Mouse (Mus musculus): ENCODE data around the gene Coro1c. TPM values are rescaled to one million over a fixed set of nuclear protein-coding genes. Genes with fewer than 3 reads are reported as not detected.

Gene Coro1c
- polyA plus RNA-seq, 1 experiment from 2014 or later: 201 TPM

- no peak overlapping the region for H3K27ac ChIP-seq (ENCODE audit: low read depth, low read length)
- H3K9ac ChIP-seq (ENCODE audit: low read length): no peak overlapping the region
- no peaks in the 10 kb centered on the region for H3K27me3 ChIP-seq (ENCODE audit: control insufficient read depth, insufficient read depth, low read length)
- peaks cover 5% of the 10 kb centered on the region; the same call in 1 of the 2 replicates for H3K36me3 ChIP-seq (ENCODE audit: control insufficient read depth, insufficient read depth, low read length)
- WGBS: 92% methylated on average over 4 of the region's 4 CpGs
- no peaks in the 10 kb centered on the region for H3K9me3 ChIP-seq (ENCODE audit: control insufficient read depth, low read length)
- no peak overlapping the region for H3K4me2 ChIP-seq
- ATAC-seq (ENCODE audit: low FRiP score) (no peak), DNase-seq (ENCODE audit: low spot score, missing footprints) (no peak)
- no peaks in the 10 kb centered on the region for H3K4me1 ChIP-seq (ENCODE audit: control insufficient read depth, insufficient read depth, low read length)
- H3K4me3 ChIP-seq (ENCODE audit: low read depth, low read length): no peak overlapping the region
These were observed 68.1 kb downstream of the Coro1c start for GRCm38 (mm10) chr5:113840443-113840842.

- Histone ChIP-seq H3K27me3 (ENCODE audit: control insufficient read depth, insufficient read depth, low read length) (no peaks in the 10 kb centered on the region), H3K4me3 (ENCODE audit: low read depth, low read length) (no peak overlapping the region), H3K36me3 (ENCODE audit: control insufficient read depth, insufficient read depth, low read length) (no peaks in the 10 kb centered on the region), H3K4me2 (no peak overlapping the region), H3K9me3 (ENCODE audit: control insufficient read depth, low read length) (no peaks in the 10 kb centered on the region), H3K27ac (ENCODE audit: low read depth, low read length) (no peak overlapping the region), H3K4me1 (ENCODE audit: control insufficient read depth, insufficient read depth, low read length) (no peaks in the 10 kb centered on the region), H3K9ac (ENCODE audit: low read length) (no peak overlapping the region)
- no peak for DNase-seq (ENCODE audit: low spot score, missing footprints)
- ATAC-seq (ENCODE audit: low FRiP score): no peak
- 87% methylated on average over 10 of the region's 10 CpGs for WGBS
These were observed 71.6 kb downstream of the Coro1c start for GRCm38 (mm10) chr5:113836961-113837360.

- ATAC-seq (ENCODE audit: low FRiP score): no peak
- no peaks in the 10 kb centered on the region for H3K9me3 ChIP-seq (ENCODE audit: control insufficient read depth, low read length)
- H3K4me1 ChIP-seq (ENCODE audit: control insufficient read depth, insufficient read depth, low read length): no peaks in the 10 kb centered on the region
- no peak overlapping the region for H3K4me2 ChIP-seq
- H3K27ac ChIP-seq (ENCODE audit: low read depth, low read length): no peak overlapping the region
- no peak overlapping the region for H3K9ac ChIP-seq (ENCODE audit: low read length)
- no peak overlapping the region for H3K4me3 ChIP-seq (ENCODE audit: low read depth, low read length)
- no peak for DNase-seq (ENCODE audit: low spot score, missing footprints)
- no peaks in the 10 kb centered on the region for H3K36me3 ChIP-seq (ENCODE audit: control insufficient read depth, insufficient read depth, low read length)
- H3K27me3 ChIP-seq (ENCODE audit: control insufficient read depth, insufficient read depth, low read length): no peaks in the 10 kb centered on the region; the same call in 1 of the 2 replicates
- 78% methylated on average over 16 of the region's 16 CpGs for WGBS
These were observed 75.1 kb downstream of the Coro1c start for GRCm38 (mm10) chr5:113833316-113833947.

GRCm38 (mm10) chr5:113832490-113832901 lies 76.1 kb downstream of the Coro1c start, which contains the start of gene Selplg:
Selplg (minus strand) TSS chr5:113832644.
- Histone ChIP-seq H3K9me3 (ENCODE audit: control insufficient read depth, low read length) (no peaks in the 10 kb centered on the region), H3K27ac (ENCODE audit: low read depth, low read length) (no peak within 1 kb of the TSS), H3K36me3 (ENCODE audit: control insufficient read depth, insufficient read depth, low read length) (no peaks in the 10 kb centered on the region), H3K4me3 (ENCODE audit: low read depth, low read length) (no peak within 1 kb of the TSS), H3K4me2 (no peak within 1 kb of the TSS), H3K27me3 (ENCODE audit: control insufficient read depth, insufficient read depth, low read length) (no peaks in the 10 kb centered on the region; the same call in 1 of the 2 replicates), H3K4me1 (ENCODE audit: control insufficient read depth, insufficient read depth, low read length) (no peaks in the 10 kb centered on the region), H3K9ac (ENCODE audit: low read length) (no peak within 1 kb of the TSS)
- ATAC-seq (ENCODE audit: low FRiP score) (no peak), DNase-seq (ENCODE audit: low spot score, missing footprints) (no peak)
- WGBS: 41% methylated on average over 8 of the region's 8 CpGs

- Histone ChIP-seq H3K4me2 (no peak overlapping the region), H3K9ac (ENCODE audit: low read length) (no peak overlapping the region), H3K36me3 (ENCODE audit: control insufficient read depth, insufficient read depth, low read length) (no peaks in the 10 kb centered on the region), H3K27ac (ENCODE audit: low read depth, low read length) (no peak overlapping the region), H3K4me3 (ENCODE audit: low read depth, low read length) (no peak overlapping the region), H3K27me3 (ENCODE audit: control insufficient read depth, insufficient read depth, low read length) (no peaks in the 10 kb centered on the region; the same call in 1 of the 2 replicates), H3K4me1 (ENCODE audit: control insufficient read depth, insufficient read depth, low read length) (no peaks in the 10 kb centered on the region), H3K9me3 (ENCODE audit: control insufficient read depth, low read length) (no peaks in the 10 kb centered on the region)
- WGBS: 65% methylated on average over 3 of the region's 3 CpGs
- DNase-seq (ENCODE audit: low spot score, missing footprints): no peak
- ATAC-seq (ENCODE audit: low FRiP score): no peak
These were observed 76.8 kb downstream of the Coro1c start for GRCm38 (mm10) chr5:113831741-113832140.

- H3K36me3 ChIP-seq (ENCODE audit: control insufficient read depth, insufficient read depth, low read length): no peaks in the 10 kb centered on the region
- no peak overlapping the region for H3K4me2 ChIP-seq
- H3K9me3 ChIP-seq (ENCODE audit: control insufficient read depth, low read length): no peaks in the 10 kb centered on the region
- no peaks in the 10 kb centered on the region for H3K4me1 ChIP-seq (ENCODE audit: control insufficient read depth, insufficient read depth, low read length)
- no peak for DNase-seq (ENCODE audit: low spot score, missing footprints)
- WGBS: 85% methylated on average over 5 of the region's 5 CpGs
- ATAC-seq (ENCODE audit: low FRiP score): no peak
- H3K27ac ChIP-seq (ENCODE audit: low read depth, low read length): no peak overlapping the region
- no peaks in the 10 kb centered on the region; the same call in 1 of the 2 replicates for H3K27me3 ChIP-seq (ENCODE audit: control insufficient read depth, insufficient read depth, low read length)
- no peak overlapping the region for H3K4me3 ChIP-seq (ENCODE audit: low read depth, low read length)
- no peak overlapping the region for H3K9ac ChIP-seq (ENCODE audit: low read length)
These were observed 77.8 kb downstream of the Coro1c start for GRCm38 (mm10) chr5:113830796-113831195.

DNA sequence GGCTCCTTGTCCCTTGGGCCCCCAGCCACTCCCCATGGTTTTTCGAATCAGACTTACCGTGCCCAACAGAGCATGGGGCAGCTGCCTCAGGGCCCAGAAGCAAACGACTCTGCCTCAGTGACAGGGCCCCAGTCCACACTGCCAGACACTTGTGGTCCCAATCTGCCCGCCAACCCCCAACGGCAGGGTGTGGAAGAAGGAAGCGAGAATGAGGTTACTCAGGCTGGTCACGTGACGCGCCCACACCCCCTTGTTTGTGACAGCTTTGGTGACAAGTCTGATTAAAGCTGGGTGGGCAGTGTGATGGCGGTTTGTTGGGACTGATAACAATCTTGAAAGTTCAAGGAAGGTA lies 78.3 kb downstream of the Coro1c start:
- Histone ChIP-seq H3K9ac (ENCODE audit: low read length) (no peak overlapping the region), H3K36me3 (ENCODE audit: control insufficient read depth, insufficient read depth, low read length) (no peaks in the 10 kb centered on the region), H3K4me2 (no peak overlapping the region), H3K4me1 (ENCODE audit: control insufficient read depth, insufficient read depth, low read length) (no peaks in the 10 kb centered on the region), H3K4me3 (ENCODE audit: low read depth, low read length) (no peak overlapping the region), H3K9me3 (ENCODE audit: control insufficient read depth, low read length) (no peaks in the 10 kb centered on the region), H3K27me3 (ENCODE audit: control insufficient read depth, insufficient read depth, low read length) (no peaks in the 10 kb centered on the region; the same call in 1 of the 2 replicates), H3K27ac (ENCODE audit: low read depth, low read length) (no peak overlapping the region)
- no peak for ATAC-seq (ENCODE audit: low FRiP score)
- 80% methylated on average over 10 of the region's 10 CpGs for WGBS
- DNase-seq (ENCODE audit: low spot score, missing footprints): no peak

DNA sequence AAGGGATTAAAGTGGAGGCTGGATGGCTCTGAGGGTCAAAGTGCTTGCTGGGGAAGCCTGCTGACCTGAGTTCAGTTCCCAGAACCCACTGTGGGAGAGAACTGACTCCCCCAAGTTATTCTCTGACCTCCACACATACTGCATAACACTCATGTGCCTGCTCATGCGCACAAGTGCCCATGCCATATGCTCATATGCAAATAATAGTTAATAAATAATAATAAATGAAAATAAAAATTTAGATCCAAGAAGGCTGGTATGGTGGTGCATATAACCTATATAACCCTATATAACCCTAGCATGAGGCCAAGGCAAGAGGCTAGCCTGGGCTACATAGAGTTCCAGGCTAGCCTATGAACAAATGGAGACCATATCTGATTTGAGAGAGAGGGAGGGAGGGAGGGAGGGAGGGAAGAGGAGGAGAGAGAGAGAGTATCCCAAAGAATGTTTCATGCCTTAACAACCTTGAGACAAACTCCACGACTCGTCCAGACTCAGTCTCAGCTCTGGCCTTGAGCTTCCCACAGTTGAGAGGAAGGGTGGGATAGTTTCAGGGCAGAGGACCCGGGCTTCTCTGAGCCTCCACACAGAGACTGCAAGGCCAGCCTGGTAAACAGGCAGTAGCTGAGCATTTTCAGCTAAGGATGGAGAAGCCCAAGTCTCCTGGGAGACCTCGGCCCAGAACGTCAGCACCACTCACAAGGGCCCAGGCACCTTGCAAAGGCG lies 78.8 kb downstream of the Coro1c start:
- Histone ChIP-seq H3K9me3 (ENCODE audit: control insufficient read depth, low read length) (no peaks in the 10 kb centered on the region), H3K9ac (ENCODE audit: low read length) (no peak overlapping the region), H3K4me2 (no peak overlapping the region), H3K27me3 (ENCODE audit: control insufficient read depth, insufficient read depth, low read length) (no peaks in the 10 kb centered on the region; the same call in 1 of the 2 replicates), H3K27ac (ENCODE audit: low read depth, low read length) (no peak overlapping the region), H3K4me3 (ENCODE audit: low read depth, low read length) (no peak overlapping the region), H3K4me1 (ENCODE audit: control insufficient read depth, insufficient read depth, low read length) (no peaks in the 10 kb centered on the region), H3K36me3 (ENCODE audit: control insufficient read depth, insufficient read depth, low read length) (no peaks in the 10 kb centered on the region)
- DNase-seq (ENCODE audit: low spot score, missing footprints) (no peak), ATAC-seq (ENCODE audit: low FRiP score) (no peak)
- WGBS: 87% methylated on average over 7 of the region's 7 CpGs

- H3K4me2 ChIP-seq: no peak overlapping the region
- WGBS: 65% methylated on average over 7 of the region's 7 CpGs
- DNase-seq (ENCODE audit: low spot score, missing footprints): no peak
- no peak overlapping the region for H3K4me3 ChIP-seq (ENCODE audit: low read depth, low read length)
- no peak overlapping the region for H3K27ac ChIP-seq (ENCODE audit: low read depth, low read length)
- no peak for ATAC-seq (ENCODE audit: low FRiP score)
- no peaks in the 10 kb centered on the region for H3K4me1 ChIP-seq (ENCODE audit: control insufficient read depth, insufficient read depth, low read length)
- no peak overlapping the region for H3K9ac ChIP-seq (ENCODE audit: low read length)
- H3K27me3 ChIP-seq (ENCODE audit: control insufficient read depth, insufficient read depth, low read length): no peaks in the 10 kb centered on the region; the same call in 1 of the 2 replicates
- H3K36me3 ChIP-seq (ENCODE audit: control insufficient read depth, insufficient read depth, low read length): no peaks in the 10 kb centered on the region
- no peaks in the 10 kb centered on the region for H3K9me3 ChIP-seq (ENCODE audit: control insufficient read depth, low read length)
These were observed 80.1 kb downstream of the Coro1c start for GRCm38 (mm10) chr5:113828481-113828880.
